Mouse (Mus musculus) forebrain, embryonic 15.5 days (tissue): ENCODE results near the gene Ing3. TPM values are rescaled to one million over a fixed set of nuclear protein-coding genes. Genes with fewer than 3 reads are reported as not detected.

Source experiments
- ATAC-seq: fragments of 200-750 bp; cut with Nextera tagmentation; replicated peaks from 2 replicates; pipeline ENCODE4 v1.8.0; 2017; ENCODE audit warnings: mild to moderate bottlenecking, moderate TSS enrichment, moderate library complexity
- H3K27ac ChIP-seq: fragments of 300-500 bp; sonication (generic); replicated peaks from 2 replicates; pipeline ENCODE4 v1.5.1; 2015; ENCODE audit warnings: mild to moderate bottlenecking, inconsistent platforms
- H3K27me3 ChIP-seq: fragments of 300-500 bp; sonication (generic); 2 replicates; pipeline ENCODE4 v1.6.1; 2015; ENCODE audit warnings: inconsistent platforms
- H3K36me3 ChIP-seq: fragments of 300-500 bp; sonication (generic); 2 replicates; pipeline ENCODE4 v1.6.1; 2015; ENCODE audit warnings: mild to moderate bottlenecking, inconsistent platforms
- H3K4me1 ChIP-seq: fragments of 300-500 bp; sonication (generic); 2 replicates; pipeline ENCODE4 v1.6.1; 2015; ENCODE audit warnings: inconsistent platforms
- H3K4me2 ChIP-seq: fragments of 300-500 bp; sonication (generic); replicated peaks from 2 replicates; pipeline ENCODE4 v1.6.1; 2015; ENCODE audit warnings: mild to moderate bottlenecking, inconsistent platforms
- H3K4me3 ChIP-seq: fragments of 300-500 bp; sonication (generic); 2 replicates; pipeline ENCODE4 v1.5.1; 2015; ENCODE audit warnings: mild to moderate bottlenecking, inconsistent platforms
- H3K9ac ChIP-seq: fragments of 300-500 bp; sonication (generic); replicated peaks from 2 replicates; pipeline ENCODE4 v1.6.1; 2015; ENCODE audit warnings: mild to moderate bottlenecking, inconsistent platforms
- H3K9me3 ChIP-seq: fragments of 300-500 bp; sonication (generic); 2 replicates; pipeline ENCODE4 v1.6.1; 2016; ENCODE audit warnings: inconsistent platforms
- WGBS: fragments of 180-500 bp; shearing (Covaris S2); methylation state at CpG from one replicate; pipeline ENCODE4 v1.1.7; 2015; ENCODE audit warnings: mixed read lengths; 5-methylcytosine and 5-hydroxymethylcytosine counted together
- polyA plus RNA-seq: library from polyadenylated mRNA; unstranded; fragments of >200 nt; fragmentation: Nextera tagmentation; extraction: Ambion mirVana; gene quantifications from 2 replicates; pipeline ENCODE4 v1.2.1, GENCODE M21; 2015

Gene Ing3
- polyA plus RNA-seq, 1 experiment from 2014 or later = 71.5 TPM

GRCm38 (mm10) chr6:22012501-22012900 is 63.1 kb downstream of the Ing3 start:
- Histone ChIP-seq H3K4me1 (no peaks in the 10 kb centered on the region), H3K27ac (no peak overlapping the region), H3K4me3 (no peak overlapping the region), H3K9ac (no peak overlapping the region), H3K4me2 (no peak overlapping the region), H3K36me3 (no peaks in the 10 kb centered on the region), H3K9me3 (no peaks in the 10 kb centered on the region), H3K27me3 (no peaks in the 10 kb centered on the region)
- WGBS = 81% methylated on average over 5 of the region's 5 CpGs
- ATAC-seq = no peak

- no peak overlapping the region for H3K4me2 ChIP-seq
- H3K4me3 ChIP-seq = no peak overlapping the region
- H3K27me3 ChIP-seq = no peaks in the 10 kb centered on the region
- no peak overlapping the region for H3K9ac ChIP-seq
- H3K27ac ChIP-seq = no peak overlapping the region
- H3K36me3 ChIP-seq = no peaks in the 10 kb centered on the region
- H3K4me1 ChIP-seq = no peaks in the 10 kb centered on the region
- H3K9me3 ChIP-seq = no peaks in the 10 kb centered on the region
- ATAC-seq = no peak
- 94% methylated on average over 3 of the region's 3 CpGs for WGBS
Measured at GRCm38 (mm10) chr6:22013394-22013793, 64.0 kb downstream of the Ing3 start.

GRCm38 (mm10) chr6:22014291-22014911 is 65.0 kb downstream of the Ing3 start:
- 97% methylated on average over 6 of the region's 6 CpGs for WGBS
- H3K4me3 ChIP-seq = no peak overlapping the region
- no peak overlapping the region for H3K9ac ChIP-seq
- no peaks in the 10 kb centered on the region for H3K4me1 ChIP-seq
- H3K4me2 ChIP-seq = no peak overlapping the region
- no peaks in the 10 kb centered on the region for H3K9me3 ChIP-seq
- no peaks in the 10 kb centered on the region for H3K27me3 ChIP-seq
- H3K27ac ChIP-seq = no peak overlapping the region
- no peak for ATAC-seq
- no peaks in the 10 kb centered on the region for H3K36me3 ChIP-seq

- H3K9ac ChIP-seq = no peak overlapping the region
- no peak overlapping the region for H3K4me2 ChIP-seq
- WGBS = 73% methylated on average over 7 of the region's 7 CpGs
- no peaks in the 10 kb centered on the region for H3K9me3 ChIP-seq
- no peaks in the 10 kb centered on the region for H3K4me1 ChIP-seq
- H3K27me3 ChIP-seq = no peaks in the 10 kb centered on the region
- ATAC-seq = no peak
- no peak overlapping the region for H3K27ac ChIP-seq
- no peaks in the 10 kb centered on the region for H3K36me3 ChIP-seq
- no peak overlapping the region for H3K4me3 ChIP-seq
Measured at GRCm38 (mm10) chr6:22017631-22018030, 68.3 kb downstream of the Ing3 start.

GRCm38 (mm10) chr6:22018768-22019445 is 69.5 kb downstream of the Ing3 start:
- 83% methylated on average over 8 of the region's 8 CpGs for WGBS
- H3K4me1 ChIP-seq = no peaks in the 10 kb centered on the region
- H3K4me2 ChIP-seq = no peak overlapping the region
- no peak overlapping the region for H3K4me3 ChIP-seq
- no peak overlapping the region for H3K9ac ChIP-seq
- no peaks in the 10 kb centered on the region for H3K27me3 ChIP-seq
- no peaks in the 10 kb centered on the region for H3K36me3 ChIP-seq
- H3K9me3 ChIP-seq = no peaks in the 10 kb centered on the region
- ATAC-seq = no peak
- H3K27ac ChIP-seq = no peak overlapping the region

- no peaks in the 10 kb centered on the region for H3K4me1 ChIP-seq
- no peak overlapping the region for H3K4me2 ChIP-seq
- no peaks in the 10 kb centered on the region for H3K9me3 ChIP-seq
- H3K4me3 ChIP-seq = no peak overlapping the region
- WGBS = 73% methylated on average over 10 of the region's 10 CpGs
- H3K9ac ChIP-seq = no peak overlapping the region
- no peak for ATAC-seq
- no peak overlapping the region for H3K27ac ChIP-seq
- H3K27me3 ChIP-seq = no peaks in the 10 kb centered on the region
- H3K36me3 ChIP-seq = no peaks in the 10 kb centered on the region
Measured at GRCm38 (mm10) chr6:22019637-22020036, 70.3 kb downstream of the Ing3 start.

GRCm38 (mm10) chr6:22020696-22021095 is 71.3 kb downstream of the Ing3 start:
- no peak overlapping the region for H3K4me3 ChIP-seq
- WGBS = 87% methylated on average over 5 of the region's 5 CpGs
- peaks cover 3% of the 10 kb centered on the region for H3K4me1 ChIP-seq

GRCm38 (mm10) chr6:22021315-22021714 is 71.9 kb downstream of the Ing3 start:
- Histone ChIP-seq H3K27ac (no peak overlapping the region), H3K4me3 (no peak overlapping the region), H3K9ac (no peak overlapping the region), H3K36me3 (no peaks in the 10 kb centered on the region), H3K27me3 (no peaks in the 10 kb centered on the region), H3K4me2 (no peak overlapping the region), H3K9me3 (no peaks in the 10 kb centered on the region), H3K4me1 (peaks cover 9% of the 10 kb centered on the region)
- 88% methylated on average over 3 of the region's 3 CpGs for WGBS
- no peak for ATAC-seq

More at GRCm38 (mm10) chr6:22020696-22021095, 71.3 kb downstream of the Ing3 start:
- Histone ChIP-seq H3K27ac (no peak overlapping the region), H3K4me2 (no peak overlapping the region), H3K9ac (no peak overlapping the region), H3K27me3 (no peaks in the 10 kb centered on the region), H3K9me3 (no peaks in the 10 kb centered on the region), H3K36me3 (no peaks in the 10 kb centered on the region)
- no peak for ATAC-seq

- Histone ChIP-seq H3K27me3 (no peaks in the 10 kb centered on the region), H3K4me1 (peaks cover 10% of the 10 kb centered on the region), H3K9ac (no peak overlapping the region), H3K4me3 (no peak overlapping the region), H3K9me3 (no peaks in the 10 kb centered on the region), H3K27ac (no peak overlapping the region), H3K4me2 (no peak overlapping the region), H3K36me3 (no peaks in the 10 kb centered on the region)
- WGBS = 97% methylated on average over 2 of the region's 2 CpGs
- ATAC-seq = no peak
Measured at GRCm38 (mm10) chr6:22024168-22024567, 74.8 kb downstream of the Ing3 start.

Other genes with a start within 250 kb of the Ing3 start
- gene Tspan12, start 97.1 kb upstream of the Ing3 start, polyA plus RNA-seq = 54.0 and 55.8 TPM in 2 replicates
- 3.0 and 3.3 TPM in 2 replicates for gene Cped1, start 36.3 kb downstream of the Ing3 start, polyA plus RNA-seq